In genomic region chr11:94208811-94209675, GRCm38 (mm10) we compare ENCODE assay signal across 8 mouse cellular contexts. TPM values are rescaled to one million over a fixed set of nuclear protein-coding genes. Genes with fewer than 3 reads are reported as not detected.
DNase-seq lines count a peak whose midpoint lies in the region; ATAC-seq and TF ChIP-seq lines count a peak whose summit lies in the region.

No protein-coding gene starts in this region.

- H3K4me2 ChIP-seq in kidney, embryonic 14.5 days (replicated peaks; ENCODE audit: low read depth, low read length) = peak overlapping the region; percentile 93
- H3K4me2 ChIP-seq in hindbrain, postnatal 0 days (ENCODE audit: low read depth, low read length) = peak overlapping the region; percentile 96
- peak overlapping the region; percentile 95 for H3K4me2 ChIP-seq in midbrain, embryonic 16.5 days (ENCODE audit: low read length)

- WGBS in kidney, embryonic 14.5 days = 39% methylated on average over 8 of the region's 8 CpGs
- WGBS in embryonic facial prominence, embryonic 10.5 days = 53% methylated on average over 8 of the region's 8 CpGs
- 49% methylated on average over 8 of the region's 8 CpGs for WGBS in hindbrain, postnatal 0 days
- 56% methylated on average over 8 of the region's 8 CpGs for WGBS in midbrain, embryonic 16.5 days

- peaks cover 7% of the 10 kb centered on the region for H3K36me3 ChIP-seq in kidney, embryonic 14.5 days (ENCODE audit: control insufficient read depth, insufficient read depth, low read length)
- H3K36me3 ChIP-seq in embryonic facial prominence, embryonic 10.5 days (replicated peaks) = peaks cover 7% of the 10 kb centered on the region
- peaks cover 4% of the 10 kb centered on the region for H3K36me3 ChIP-seq in hindbrain, postnatal 0 days (ENCODE audit: insufficient read depth, low read length)
- peaks cover 5% of the 10 kb centered on the region; the same call in 1 of the 2 replicates for H3K36me3 ChIP-seq in midbrain, embryonic 16.5 days (ENCODE audit: control insufficient read depth, insufficient read depth, low read length)

- no peak for ATAC-seq in kidney, embryonic 14.5 days (ENCODE audit: low FRiP score, low TSS enrichment)
- no peak for ATAC-seq in hindbrain, postnatal 0 days
- ATAC-seq in midbrain, embryonic 16.5 days = no peak

- DNase-seq in kidney, postnatal 4 days = no peak
- DNase-seq in embryonic facial prominence, embryonic 10.5 days (ENCODE audit: low spot score) = no peak
- DNase-seq in hindbrain, postnatal 0 days (ENCODE audit: low spot score) = no peak
- DNase-seq in urinary bladder, adult 18-20 months (ENCODE audit: low spot score in 2 of 2) = no peak
- DNase-seq in layer of hippocampus, adult 11-12 months (ENCODE audit: low spot score) = no peak
- DNase-seq in frontal cortex, postnatal 14 days (ENCODE audit: low spot score in 2 of 2) = no peak

- no peaks in the 10 kb centered on the region for H3K9me3 ChIP-seq in kidney, embryonic 14.5 days (ENCODE audit: control insufficient read depth, low read length)
- H3K9me3 ChIP-seq in embryonic facial prominence, embryonic 10.5 days = no peaks in the 10 kb centered on the region
- no peaks in the 10 kb centered on the region for H3K9me3 ChIP-seq in hindbrain, postnatal 0 days (ENCODE audit: low read length)
- no peaks in the 10 kb centered on the region for H3K9me3 ChIP-seq in midbrain, embryonic 16.5 days (replicated peaks; ENCODE audit: control insufficient read depth, low read length, poor library complexity, severe bottlenecking)

- H3K27ac ChIP-seq in kidney, embryonic 14.5 days (ENCODE audit: low read depth, low read length) = no peak overlapping the region; the same call in 1 of the 2 replicates
- no peak overlapping the region for H3K27ac ChIP-seq in embryonic facial prominence, embryonic 10.5 days (replicated peaks)
- H3K27ac ChIP-seq in hindbrain, postnatal 0 days = peak overlapping the region; percentile 98; the same call in 1 of the 2 replicates
- peak overlapping the region; percentile 99 for H3K27ac ChIP-seq in midbrain, embryonic 16.5 days (ENCODE audit: low read length)

- H3K4me1 ChIP-seq in kidney, embryonic 14.5 days (ENCODE audit: control insufficient read depth, insufficient read depth, low read length) = peaks cover under 1% of the 10 kb centered on the region; the same call in 1 of the 2 replicates
- H3K4me1 ChIP-seq in embryonic facial prominence, embryonic 10.5 days = peaks cover 21% of the 10 kb centered on the region
- H3K4me1 ChIP-seq in hindbrain, postnatal 0 days (ENCODE audit: insufficient read depth, low read length) = peaks cover 6% of the 10 kb centered on the region; the same call in 1 of the 2 replicates
- peaks cover 10% of the 10 kb centered on the region for H3K4me1 ChIP-seq in midbrain, embryonic 16.5 days (ENCODE audit: control insufficient read depth, insufficient read depth, low read length)

- TF ChIP-seq CTCF in hindbrain, postnatal 0 days (IDR thresholded peaks at IDR 0.05; ENCODE audit: low read depth) = no peak

- no peaks in the 10 kb centered on the region for H3K27me3 ChIP-seq in kidney, embryonic 14.5 days (ENCODE audit: control insufficient read depth, insufficient read depth, low read length)
- no peaks in the 10 kb centered on the region for H3K27me3 ChIP-seq in embryonic facial prominence, embryonic 10.5 days (replicated peaks; ENCODE audit: low read depth, poor library complexity, severe bottlenecking)
- no peaks in the 10 kb centered on the region for H3K27me3 ChIP-seq in hindbrain, postnatal 0 days (ENCODE audit: insufficient read depth, low read length)
- H3K27me3 ChIP-seq in midbrain, embryonic 16.5 days (ENCODE audit: control insufficient read depth, insufficient read depth, low read depth, low read length) = no peaks in the 10 kb centered on the region

- H3K9ac ChIP-seq in kidney, embryonic 14.5 days (ENCODE audit: low read depth, low read length) = no peak overlapping the region
- H3K9ac ChIP-seq in hindbrain, postnatal 0 days (replicated peaks; ENCODE audit: low read length) = no peak overlapping the region
- no peak overlapping the region for H3K9ac ChIP-seq in midbrain, embryonic 16.5 days (ENCODE audit: low read depth, low read length)

- peak overlapping the region; percentile 59; the same call in 1 of the 2 replicates for H3K4me3 ChIP-seq in kidney, embryonic 14.5 days (ENCODE audit: low read length)
- H3K4me3 ChIP-seq in embryonic facial prominence, embryonic 10.5 days = peak overlapping the region; percentile 97
- no peak overlapping the region; the same call in 1 of the 2 replicates for H3K4me3 ChIP-seq in hindbrain, postnatal 0 days (ENCODE audit: low read length)
- H3K4me3 ChIP-seq in midbrain, embryonic 16.5 days (ENCODE audit: low read depth, low read length) = peak overlapping the region; percentile 49; the same call in 1 of the 2 replicates

RNA-seq across cellular contexts. Expression of gene Tob1, which starts 2.2 kb away (rescaled TPM):
- polyA plus RNA-seq in kidney, embryonic 14.5 days (2014; fragmentation: Nextera tagmentation; extraction: Ambion mirVana) = 27.2 and 36.6 TPM in 2 replicates
- polyA plus RNA-seq in embryonic facial prominence, embryonic 10.5 days (2016; fragmentation: Nextera tagmentation; extraction: Ambion mirVana) = 18.4 and 22.1 TPM in 2 replicates
- total RNA-seq in hindbrain, postnatal 0 days (2014; rRNA removed) = 13.2 and 20.1 TPM in 2 replicates
- 33.9 and 34.8 TPM in 2 replicates for polyA plus RNA-seq in hindbrain, postnatal 0 days (2015; fragmentation: Nextera tagmentation; extraction: Ambion mirVana)
- polyA plus RNA-seq in midbrain, embryonic 16.5 days (2015; fragmentation: Nextera tagmentation; extraction: Ambion mirVana) = 28.1 and 28.6 TPM in 2 replicates

RNA-seq across cellular contexts. Expression of gene Wfikkn2, which starts 36.8 kb away (rescaled TPM):
- 0.79 and 1.2 TPM in 2 replicates for polyA plus RNA-seq in kidney, embryonic 14.5 days (2014; fragmentation: Nextera tagmentation; extraction: Ambion mirVana)
- 1.1 and 2.4 TPM in 2 replicates for polyA plus RNA-seq in embryonic facial prominence, embryonic 10.5 days (2016; fragmentation: Nextera tagmentation; extraction: Ambion mirVana)
- total RNA-seq in hindbrain, postnatal 0 days (2014; rRNA removed) = 7.0 and 10.1 TPM in 2 replicates
- 10.4 and 10.5 TPM in 2 replicates for polyA plus RNA-seq in hindbrain, postnatal 0 days (2015; fragmentation: Nextera tagmentation; extraction: Ambion mirVana)
- polyA plus RNA-seq in midbrain, embryonic 16.5 days (2015; fragmentation: Nextera tagmentation; extraction: Ambion mirVana) = 4.1 and 5.0 TPM in 2 replicates

Comparison
In these comparisons a context has a peak if more than half of its experiments do, and no peak if none do; other contexts are left out.
1. H3K27ac ChIP-seq: peak in hindbrain, postnatal 0 days (single experiment) and midbrain, embryonic 16.5 days (single experiment); none in kidney, embryonic 14.5 days (single experiment) and embryonic facial prominence, embryonic 10.5 days (single experiment).
2. Peak in every context shown above with its lines, with median percentiles within 50 percentile points of each other: H3K4me2 ChIP-seq.